Mouse (Mus musculus) midbrain, embryonic 13.5 days (tissue): ENCODE results near the gene Wdr89. TPM values are rescaled to one million over a fixed set of nuclear protein-coding genes. Genes with fewer than 3 reads are reported as not detected.
"Not testable (repeated sequence)": the region's sequence is repeated elsewhere in the genome, so short reads cannot be mapped to it uniquely, and the experiment has no call there.

Source experiments
- ATAC-seq: fragments of 200-750 bp; cut with Nextera tagmentation; 2 replicates; pipeline ENCODE4 v1.8.0; 2017; ENCODE audit warnings: mild to moderate bottlenecking, moderate TSS enrichment, moderate library complexity
- H3K27ac ChIP-seq: fragments of 300-500 bp; sonication (generic); 2 replicates; pipeline ENCODE4 v1.5.1; 2015; ENCODE audit warnings: inconsistent platforms, mild to moderate bottlenecking, moderate library complexity
- H3K27me3 ChIP-seq: fragments of 300-500 bp; sonication (generic); 2 replicates; pipeline ENCODE4 v1.6.1; 2015; ENCODE audit warnings: mild to moderate bottlenecking, inconsistent platforms
- H3K36me3 ChIP-seq: fragments of 300-500 bp; sonication (generic); 2 replicates; pipeline ENCODE4 v1.6.1; 2015; ENCODE audit warnings: mild to moderate bottlenecking, inconsistent platforms
- H3K4me1 ChIP-seq: fragments of 300-500 bp; sonication (generic); replicated peaks from 2 replicates; pipeline ENCODE4 v1.6.1; 2015; ENCODE audit warnings: inconsistent platforms
- H3K4me2 ChIP-seq: fragments of 300-500 bp; sonication (generic); replicated peaks from 2 replicates; pipeline ENCODE4 v1.6.1; 2015; ENCODE audit warnings: moderate library complexity, mild to moderate bottlenecking, inconsistent platforms
- H3K4me3 ChIP-seq: fragments of 300-500 bp; sonication (generic); replicated peaks from 2 replicates; pipeline ENCODE4 v1.5.1; 2015; ENCODE audit warnings: mild to moderate bottlenecking, inconsistent platforms
- H3K9ac ChIP-seq: fragments of 300-500 bp; sonication (generic); replicated peaks from 2 replicates; pipeline ENCODE4 v1.6.1; 2015; ENCODE audit warnings: mild to moderate bottlenecking, inconsistent platforms
- H3K9me3 ChIP-seq: fragments of 300-500 bp; sonication (generic); 2 replicates; pipeline ENCODE4 v1.6.1; 2016; ENCODE audit warnings: mild to moderate bottlenecking, inconsistent platforms
- WGBS: fragments of 180-500 bp; shearing (Covaris S2); methylation state at CpG from one replicate; pipeline ENCODE4 v1.1.7; 2015; 5-methylcytosine and 5-hydroxymethylcytosine counted together
- polyA plus RNA-seq: library from polyadenylated mRNA; unstranded; fragments of >200 nt; fragmentation: Nextera tagmentation; extraction: Ambion mirVana; gene quantifications from 2 replicates; pipeline ENCODE4 v1.2.1, GENCODE M21; 2015

Wdr89 gene
- polyA plus RNA-seq, 1 experiment from 2014 or later = 7.5 TPM

DNA sequence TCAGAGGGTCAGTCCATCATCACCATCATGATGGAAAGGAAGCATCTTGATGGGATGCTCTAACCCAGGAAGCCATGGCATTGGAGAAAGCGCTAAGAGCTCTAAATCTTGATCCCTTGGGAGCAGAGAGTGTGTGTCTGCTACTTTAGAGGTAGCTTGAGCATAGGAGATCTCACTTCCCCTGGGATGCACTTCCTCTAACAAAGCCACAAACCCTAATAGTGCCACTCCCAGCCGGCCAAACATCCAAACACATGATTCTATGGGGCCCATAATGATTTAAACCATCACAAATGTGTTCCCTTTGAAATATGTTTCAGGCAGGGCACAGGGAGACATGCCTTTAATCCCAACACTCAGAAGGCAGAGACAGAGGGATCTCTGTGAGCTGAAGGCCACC lies 19.7 kb upstream of the Wdr89 start:
- WGBS = 94% methylated on average over 2 of the region's 2 CpGs
- H3K4me2 ChIP-seq = no peak overlapping the region

DNA sequence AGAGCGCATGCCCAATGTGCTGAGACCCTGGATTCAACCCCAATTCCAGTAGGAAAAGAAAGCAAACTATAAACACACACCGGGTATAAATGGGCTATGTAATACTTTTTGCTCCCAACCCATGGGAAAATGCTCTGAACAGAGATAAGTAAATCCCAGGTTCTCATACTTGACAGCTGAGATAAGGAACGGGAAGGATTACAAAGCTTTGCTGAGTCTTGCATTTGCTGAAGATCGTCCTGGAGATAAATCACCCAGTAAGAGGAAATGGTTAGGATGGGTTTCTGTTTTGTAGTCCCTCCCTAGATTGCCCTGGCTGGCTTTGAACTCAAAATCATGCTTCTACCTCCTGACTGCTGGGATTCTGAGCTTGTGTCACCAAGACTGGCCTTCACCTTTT lies 18.0 kb upstream of the Wdr89 start:
- H3K4me1 ChIP-seq = no peaks in the 10 kb centered on the region
- no peaks in the 10 kb centered on the region for H3K27me3 ChIP-seq
- no peak overlapping the region for H3K9ac ChIP-seq
- H3K4me2 ChIP-seq = no peak overlapping the region
- H3K9me3 ChIP-seq = 0 out of 2 replicates have a peak, but pooled peaks cover 2% of the 10 kb centered on the region
- H3K36me3 ChIP-seq = no peaks in the 10 kb centered on the region
- no peak overlapping the region for H3K4me3 ChIP-seq
- 75% methylated on average over 4 of the region's 4 CpGs for WGBS
- H3K27ac ChIP-seq = no peak overlapping the region
- ATAC-seq = no peak

More for the DNA sequence above, 19.7 kb upstream of the Wdr89 start:
- ATAC-seq = no peak
- no peaks in the 10 kb centered on the region for H3K27me3 ChIP-seq
- 0 out of 2 replicates have a peak, but pooled peaks cover 2% of the 10 kb centered on the region for H3K9me3 ChIP-seq
- no peak overlapping the region for H3K4me3 ChIP-seq
- no peaks in the 10 kb centered on the region for H3K4me1 ChIP-seq
- no peak overlapping the region for H3K9ac ChIP-seq
- H3K36me3 ChIP-seq = no peaks in the 10 kb centered on the region
- no peak overlapping the region for H3K27ac ChIP-seq

DNA sequence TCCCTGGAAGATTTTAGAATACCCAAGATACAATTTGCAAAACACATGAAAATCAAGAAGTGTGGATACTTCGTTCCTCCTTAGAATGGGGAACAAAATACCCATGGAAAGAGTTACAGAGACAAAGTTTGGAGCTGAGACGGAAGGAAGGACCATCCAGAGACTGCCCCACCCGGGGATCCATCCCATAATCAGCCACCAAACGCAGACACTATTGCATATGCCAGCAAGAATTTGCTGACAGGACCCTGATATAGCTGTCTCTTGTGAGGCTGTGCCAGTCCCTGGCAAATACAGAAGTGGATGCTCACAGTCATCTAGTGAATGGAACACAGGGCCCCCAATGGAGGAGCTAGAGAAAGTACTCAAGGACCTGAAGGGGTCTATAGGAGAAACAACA lies 14.7 kb upstream of the Wdr89 start:
- not testable (repeated sequence) for H3K36me3 ChIP-seq, H3K9me3 ChIP-seq, H3K4me2 ChIP-seq, H3K27ac ChIP-seq, H3K27me3 ChIP-seq, H3K4me1 ChIP-seq, ATAC-seq, H3K9ac ChIP-seq, H3K4me3 ChIP-seq
- WGBS = 82% methylated on average over 4 of the region's 4 CpGs

DNA sequence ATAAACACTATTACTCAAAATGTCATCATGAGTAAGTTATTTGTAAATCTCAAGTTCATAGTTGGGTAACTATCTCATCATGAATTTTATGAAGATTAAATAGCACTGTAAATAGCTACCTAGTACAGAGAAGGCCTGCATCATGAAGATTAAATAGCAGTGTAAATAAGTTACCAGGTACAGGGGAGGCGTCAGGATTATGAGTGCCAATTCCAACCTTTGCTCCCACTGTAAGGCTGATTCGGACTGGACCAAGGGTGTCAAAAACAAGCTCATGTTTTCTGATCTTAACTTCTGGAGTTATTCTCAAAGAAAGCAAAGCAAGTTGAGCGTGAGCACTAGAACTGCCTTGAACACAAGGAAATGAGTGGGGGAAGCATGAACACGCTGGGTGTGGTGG lies 14.3 kb upstream of the Wdr89 start:
- Histone ChIP-seq H3K9me3 (no peaks in the 10 kb centered on the region), H3K36me3 (no peaks in the 10 kb centered on the region), H3K4me3 (no peak overlapping the region), H3K4me1 (no peaks in the 10 kb centered on the region), H3K4me2 (no peak overlapping the region), H3K9ac (no peak overlapping the region), H3K27ac (no peak overlapping the region), H3K27me3 (no peaks in the 10 kb centered on the region)
- ATAC-seq = no peak
- WGBS = 94% methylated on average over 4 of the region's 4 CpGs

DNA sequence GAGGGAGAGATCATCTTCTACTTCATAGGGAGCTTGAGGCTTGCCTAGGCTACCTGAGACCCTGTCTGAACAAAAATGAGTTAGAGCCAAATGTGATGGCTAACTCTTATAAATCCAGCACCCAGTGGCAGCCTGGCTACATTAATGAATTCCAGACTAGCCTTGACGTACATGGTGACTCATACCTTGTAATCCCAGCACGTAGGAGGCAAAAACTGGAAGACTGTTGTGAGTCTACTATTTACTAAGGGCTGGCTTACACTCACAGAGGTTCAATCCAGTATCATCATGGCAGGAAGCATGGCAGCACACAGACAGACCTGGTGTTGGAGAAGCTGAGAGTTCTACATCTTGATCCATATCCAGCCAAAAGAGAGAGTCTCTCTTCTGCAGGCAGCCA lies 13.5 kb upstream of the Wdr89 start:
- no peaks in the 10 kb centered on the region for H3K9me3 ChIP-seq
- H3K36me3 ChIP-seq = no peaks in the 10 kb centered on the region
- no peak for ATAC-seq
- no peaks in the 10 kb centered on the region for H3K27me3 ChIP-seq
- no peaks in the 10 kb centered on the region for H3K4me1 ChIP-seq
- H3K9ac ChIP-seq = no peak overlapping the region
- WGBS = 86% methylated on average over 2 of the region's 2 CpGs
- no peak overlapping the region for H3K4me2 ChIP-seq
- no peak overlapping the region for H3K4me3 ChIP-seq
- no peak overlapping the region for H3K27ac ChIP-seq

DNA sequence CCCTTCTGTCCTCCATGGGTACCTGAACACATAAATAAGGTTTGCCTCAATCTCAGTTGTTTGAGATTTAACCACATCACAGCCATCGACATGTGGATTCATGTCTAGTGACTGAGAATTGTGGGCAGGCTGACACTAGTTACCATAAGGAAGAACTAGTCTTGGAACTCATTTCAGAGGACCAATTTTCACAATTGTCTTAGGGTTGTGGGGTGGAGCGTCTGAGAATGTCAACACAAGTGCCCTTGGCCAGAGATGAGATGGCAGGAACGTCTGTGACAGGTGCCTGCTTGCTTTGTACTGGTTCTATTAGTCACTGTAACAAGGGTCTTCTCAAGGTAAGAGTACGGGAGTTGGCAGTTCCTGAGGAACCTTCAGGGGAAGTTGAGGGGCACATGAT lies 11.8 kb upstream of the Wdr89 start:
- H3K9me3 ChIP-seq = no peaks in the 10 kb centered on the region
- 82% methylated on average over 4 of the region's 4 CpGs for WGBS
- no peak overlapping the region for H3K4me2 ChIP-seq
- ATAC-seq = no peak
- no peaks in the 10 kb centered on the region for H3K4me1 ChIP-seq
- H3K4me3 ChIP-seq = no peak overlapping the region
- H3K27me3 ChIP-seq = no peaks in the 10 kb centered on the region
- no peak overlapping the region for H3K27ac ChIP-seq
- no peak overlapping the region for H3K9ac ChIP-seq
- no peaks in the 10 kb centered on the region for H3K36me3 ChIP-seq

DNA sequence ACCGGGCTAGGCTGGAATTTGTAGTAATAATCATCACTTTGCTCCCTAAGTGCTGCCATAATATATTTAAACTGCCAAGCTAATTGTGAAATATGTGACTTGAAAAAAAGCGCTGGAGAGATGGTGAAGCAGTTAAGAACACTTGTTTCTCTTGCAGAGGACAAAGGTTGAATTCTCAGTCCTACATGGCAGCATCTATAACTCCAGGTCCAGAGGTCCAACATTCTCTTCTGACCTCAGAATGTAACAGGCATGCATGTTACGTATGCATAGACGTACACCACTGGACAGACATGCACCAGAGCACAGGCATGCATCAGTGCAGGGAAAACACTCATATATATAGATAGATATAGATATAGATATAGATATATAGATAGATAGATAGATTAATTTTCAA lies 9.1 kb upstream of the Wdr89 start:
- Histone ChIP-seq H3K4me1 (no peaks in the 10 kb centered on the region), H3K36me3 (no peaks in the 10 kb centered on the region), H3K27ac (no peak overlapping the region), H3K27me3 (no peaks in the 10 kb centered on the region), H3K4me2 (no peak overlapping the region), H3K4me3 (no peak overlapping the region), H3K9me3 (no peaks in the 10 kb centered on the region), H3K9ac (no peak overlapping the region)
- WGBS = 94% methylated on average over 4 of the region's 4 CpGs
- ATAC-seq = no peak

DNA sequence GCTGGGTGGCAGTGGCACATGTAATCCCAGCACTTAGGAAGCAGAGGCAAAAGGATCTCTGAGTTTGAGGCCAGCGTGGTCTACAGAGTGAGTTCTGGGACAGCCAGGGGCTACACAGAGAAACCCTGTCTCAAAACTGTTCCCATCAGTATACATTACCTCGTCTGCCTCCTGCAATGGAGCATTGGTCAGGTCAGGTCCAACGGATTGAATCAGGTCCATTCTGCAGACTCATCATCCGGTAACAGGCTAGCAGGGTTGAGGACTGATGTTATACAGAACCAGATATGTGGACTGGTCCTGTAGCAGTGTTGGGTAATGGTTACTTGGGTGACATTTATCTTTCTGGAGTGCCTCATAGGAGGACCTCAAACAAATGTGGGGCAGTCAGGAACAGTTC lies 3.3 kb upstream of the Wdr89 start:
- Histone ChIP-seq H3K4me1 (peaks cover 17% of the 10 kb centered on the region), H3K36me3 (no peaks in the 10 kb centered on the region), H3K4me3 (no peak overlapping the region), H3K27ac (no peak overlapping the region), H3K9ac (no peak overlapping the region), H3K9me3 (no peaks in the 10 kb centered on the region), H3K4me2 (no peak overlapping the region), H3K27me3 (no peaks in the 10 kb centered on the region)
- no peak for ATAC-seq
- 94% methylated on average over 4 of the region's 4 CpGs for WGBS

DNA sequence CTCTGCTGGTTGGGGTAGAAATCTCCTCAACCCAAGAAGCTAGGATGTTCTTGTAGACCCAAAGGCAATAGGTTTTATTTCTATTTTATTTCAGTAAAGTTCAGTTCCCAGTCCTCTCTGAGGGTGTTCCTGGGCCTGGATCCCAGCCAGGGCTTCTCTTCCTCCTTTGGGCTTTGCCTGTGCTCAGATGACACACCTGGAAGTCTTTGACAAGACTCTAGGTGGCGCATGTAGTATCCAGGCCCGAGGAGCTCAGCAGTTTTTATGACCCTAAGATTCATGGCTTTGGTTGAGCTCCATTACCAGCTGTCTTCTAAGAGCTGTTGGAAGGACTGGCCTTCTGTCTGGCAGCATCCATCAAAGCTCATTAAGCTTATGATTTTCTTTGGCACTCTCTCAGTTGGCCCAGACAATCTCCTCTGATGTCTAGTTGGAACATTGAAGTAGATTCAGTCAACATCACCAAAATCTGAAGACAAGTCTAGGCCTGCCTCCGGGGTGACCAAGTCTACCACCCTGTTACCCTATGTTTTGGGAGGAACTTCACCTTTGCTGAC lies 2.5 kb upstream of the Wdr89 start:
- ATAC-seq = no peak
- Histone ChIP-seq H3K4me1 (peaks cover 17% of the 10 kb centered on the region), H3K4me2 (no peak overlapping the region), H3K27me3 (no peaks in the 10 kb centered on the region), H3K9me3 (no peaks in the 10 kb centered on the region), H3K4me3 (no peak overlapping the region), H3K36me3 (no peaks in the 10 kb centered on the region), H3K9ac (no peak overlapping the region), H3K27ac (no peak overlapping the region)
- WGBS = 76% methylated on average over 3 of the region's 3 CpGs

DNA sequence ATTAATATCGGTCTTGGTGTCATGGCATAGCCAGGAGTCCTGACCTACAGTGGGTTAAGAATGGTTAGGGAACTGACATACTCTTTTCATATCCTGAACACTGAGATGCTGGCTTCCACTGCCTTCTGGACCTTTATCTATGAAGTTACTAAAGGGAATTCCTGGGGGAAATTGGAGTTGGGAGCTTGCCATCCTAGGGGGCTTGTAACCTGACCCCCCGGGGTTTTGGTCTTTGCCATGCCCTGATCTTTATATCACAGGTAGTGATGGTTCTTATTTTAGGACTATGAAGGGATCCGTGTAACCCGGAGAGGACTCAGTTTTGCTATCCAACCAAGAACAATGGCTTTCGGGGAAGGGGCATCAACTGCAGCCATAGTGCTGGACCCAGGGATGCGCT lies 1.3 kb upstream of the Wdr89 start:
- Histone ChIP-seq H3K36me3 (no peaks in the 10 kb centered on the region), H3K9me3 (no peaks in the 10 kb centered on the region), H3K9ac (peak overlapping the region; percentile 55; the same call in 1 of the 2 replicates), H3K27ac (no peak overlapping the region), H3K27me3 (no peaks in the 10 kb centered on the region), H3K4me2 (peak overlapping the region; percentile 68), H3K4me3 (peak overlapping the region; percentile 55), H3K4me1 (peaks cover 17% of the 10 kb centered on the region)
- 91% methylated on average over 6 of the region's 6 CpGs for WGBS
- ATAC-seq = no peak

DNA sequence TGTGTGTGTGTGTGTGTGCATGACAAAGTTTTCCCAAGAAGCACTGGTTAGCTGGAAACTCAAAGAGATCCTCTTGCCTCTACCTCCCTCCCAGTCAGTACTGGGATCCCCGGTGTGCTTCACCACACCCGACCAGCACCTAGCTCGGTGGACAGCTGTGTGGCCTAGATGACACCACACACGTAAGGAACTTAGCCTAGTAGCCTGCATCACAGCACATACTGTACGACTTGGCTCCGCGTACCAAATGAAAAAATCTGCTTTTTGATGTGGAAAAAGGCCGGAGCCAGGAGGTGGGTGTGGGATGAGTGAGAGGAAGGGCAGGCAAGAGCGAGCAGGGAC lies 450 bp downstream of the Wdr89 start:
- ATAC-seq = no peak

DNA sequence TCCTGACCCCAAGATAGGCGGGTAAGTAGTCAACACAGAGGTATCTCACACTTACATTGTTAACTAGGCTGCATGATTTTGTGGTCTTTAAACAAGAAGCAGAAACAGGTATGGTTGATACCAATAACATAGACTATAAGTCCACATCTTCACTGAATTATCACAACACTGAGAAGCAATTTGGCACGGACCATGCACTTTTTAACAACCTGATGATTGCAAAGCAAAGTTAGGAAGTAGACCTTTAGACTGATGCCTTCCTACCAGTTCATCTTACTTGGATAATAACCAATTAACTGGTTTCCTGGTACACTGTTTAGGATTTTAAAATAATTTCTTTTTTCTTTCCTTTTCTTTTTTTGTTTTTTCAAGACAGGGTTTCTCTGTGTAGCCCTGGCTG lies 1.1 kb downstream of the Wdr89 start:
- WGBS = 93% methylated on average over 2 of the region's 2 CpGs
- no peaks in the 10 kb centered on the region for H3K36me3 ChIP-seq
- peak overlapping the region; percentile 86 for H3K4me2 ChIP-seq
- H3K9ac ChIP-seq = no peak overlapping the region
- ATAC-seq = no peak
- no peak overlapping the region for H3K27ac ChIP-seq
- H3K27me3 ChIP-seq = no peaks in the 10 kb centered on the region
- no peaks in the 10 kb centered on the region for H3K9me3 ChIP-seq
- peaks cover 27% of the 10 kb centered on the region for H3K4me1 ChIP-seq
- H3K4me3 ChIP-seq = no peak overlapping the region

More for the DNA sequence above, 450 bp downstream of the Wdr89 start:
- 2% methylated on average over 9 of the region's 9 CpGs for WGBS
- peak overlapping the region; percentile 74 for H3K9ac ChIP-seq
- H3K27me3 ChIP-seq = no peaks in the 10 kb centered on the region
- peak overlapping the region; percentile 55 for H3K4me3 ChIP-seq
- H3K4me2 ChIP-seq = peak overlapping the region; percentile 86
- H3K9me3 ChIP-seq = no peaks in the 10 kb centered on the region
- no peaks in the 10 kb centered on the region for H3K36me3 ChIP-seq
- peaks cover 23% of the 10 kb centered on the region for H3K4me1 ChIP-seq
- peak overlapping the region; percentile 76 for H3K27ac ChIP-seq

DNA sequence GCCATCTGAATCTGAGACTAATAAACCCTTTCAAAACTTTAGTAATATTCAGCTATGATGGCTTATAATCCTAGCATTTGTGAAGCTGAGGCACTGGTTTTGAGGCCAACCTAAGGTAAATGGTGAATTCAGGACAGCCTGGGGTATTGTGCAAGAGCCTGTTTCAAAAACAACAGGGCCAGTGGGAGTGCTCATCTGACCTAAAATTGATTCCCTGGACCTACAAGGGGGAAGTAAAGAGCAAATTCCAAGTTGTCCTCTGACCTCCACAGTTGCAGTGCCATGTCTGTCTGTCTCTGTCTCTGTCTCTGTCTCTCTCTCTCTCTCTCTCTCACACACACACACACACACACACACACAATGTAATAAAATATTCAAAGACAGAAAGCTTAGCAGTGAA lies 2.4 kb downstream of the Wdr89 start:
- Histone ChIP-seq H3K36me3 (no peaks in the 10 kb centered on the region), H3K4me2 (no peak overlapping the region), H3K9ac (no peak overlapping the region), H3K4me3 (no peak overlapping the region), H3K27ac (no peak overlapping the region), H3K27me3 (no peaks in the 10 kb centered on the region), H3K4me1 (peaks cover 27% of the 10 kb centered on the region), H3K9me3 (no peaks in the 10 kb centered on the region)
- no peak for ATAC-seq
